Mouse (Mus musculus): ENCODE measurements around the gene Rap1gap. TPM values are rescaled to one million over a fixed set of nuclear protein-coding genes. Genes with fewer than 3 reads are reported as not detected.

Rap1gap gene
- 0.46 TPM for polyA plus RNA-seq (2014; fragmentation: Illumina TruSeq; extraction: RNeasy Lipid Tissue Mini Kit (QIAGEN cat#74804))

DNA sequence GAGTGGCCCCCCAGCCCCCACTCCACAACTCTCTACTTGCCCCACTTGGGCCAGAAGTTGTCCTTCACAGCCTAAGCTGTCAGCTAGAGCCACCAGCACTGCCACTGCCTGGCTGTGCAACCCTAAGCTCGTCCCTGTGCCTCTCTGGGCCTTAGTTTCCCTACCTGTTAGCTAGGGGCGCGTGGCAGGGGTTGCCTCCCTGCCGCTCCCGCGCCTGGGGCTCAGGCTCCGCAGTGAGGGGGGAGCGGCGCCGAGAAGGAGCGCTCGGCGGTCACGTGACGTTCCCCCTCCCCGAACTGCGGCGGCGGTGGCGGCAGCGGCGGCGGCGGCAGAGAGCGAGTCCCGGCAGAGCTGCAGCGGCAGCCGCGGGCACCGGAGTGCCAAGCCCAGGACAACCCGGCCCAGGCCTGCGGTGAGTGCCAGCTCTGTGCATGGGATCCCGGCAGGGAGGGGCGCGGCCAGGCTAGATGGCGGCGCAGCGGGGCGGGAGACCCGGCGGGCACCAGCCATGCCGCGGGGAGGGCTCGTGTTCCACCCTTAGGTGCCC, at the start of gene Rap1gap:
TSS of gene Rap1gap (plus strand) at position 294 of the 547 bp plus-strand sequence.

Other genes starting within 250 kb of the Rap1gap start
- gene Cela3b, start 234.2 kb upstream of the Rap1gap start, polyA plus RNA-seq (2014; fragmentation: Illumina TruSeq; extraction: RNeasy Lipid Tissue Mini Kit (QIAGEN cat#74804)), result 0.54 TPM
- not detected for gene 1700013G24Rik, start 211.4 kb upstream of the Rap1gap start, polyA plus RNA-seq (2014; fragmentation: Illumina TruSeq; extraction: RNeasy Lipid Tissue Mini Kit (QIAGEN cat#74804))
- 0.29 TPM for gene Hspg2, start 196.0 kb upstream of the Rap1gap start, polyA plus RNA-seq (2014; fragmentation: Illumina TruSeq; extraction: RNeasy Lipid Tissue Mini Kit (QIAGEN cat#74804))
- gene Ldlrad2, start 90.2 kb upstream of the Rap1gap start, polyA plus RNA-seq (2014; fragmentation: Illumina TruSeq; extraction: RNeasy Lipid Tissue Mini Kit (QIAGEN cat#74804)), result not detected
- 127 TPM for gene Usp48, start 71.0 kb upstream of the Rap1gap start, polyA plus RNA-seq (2014; fragmentation: Illumina TruSeq; extraction: RNeasy Lipid Tissue Mini Kit (QIAGEN cat#74804))
- gene Alpl, start 131.7 kb downstream of the Rap1gap start, polyA plus RNA-seq (2014; fragmentation: Illumina TruSeq; extraction: RNeasy Lipid Tissue Mini Kit (QIAGEN cat#74804)), result 2.4 TPM
- gene Ece1, start 197.5 kb downstream of the Rap1gap start, polyA plus RNA-seq (2014; fragmentation: Illumina TruSeq; extraction: RNeasy Lipid Tissue Mini Kit (QIAGEN cat#74804)), result 32.0 TPM